Mouse (Mus musculus): ENCODE results near the gene Camk2g.
"Not testable (repeated sequence)": the region's sequence is repeated elsewhere in the genome, so short reads cannot be mapped to it uniquely, and the experiment has no call there.

Gene Camk2g

DNA sequence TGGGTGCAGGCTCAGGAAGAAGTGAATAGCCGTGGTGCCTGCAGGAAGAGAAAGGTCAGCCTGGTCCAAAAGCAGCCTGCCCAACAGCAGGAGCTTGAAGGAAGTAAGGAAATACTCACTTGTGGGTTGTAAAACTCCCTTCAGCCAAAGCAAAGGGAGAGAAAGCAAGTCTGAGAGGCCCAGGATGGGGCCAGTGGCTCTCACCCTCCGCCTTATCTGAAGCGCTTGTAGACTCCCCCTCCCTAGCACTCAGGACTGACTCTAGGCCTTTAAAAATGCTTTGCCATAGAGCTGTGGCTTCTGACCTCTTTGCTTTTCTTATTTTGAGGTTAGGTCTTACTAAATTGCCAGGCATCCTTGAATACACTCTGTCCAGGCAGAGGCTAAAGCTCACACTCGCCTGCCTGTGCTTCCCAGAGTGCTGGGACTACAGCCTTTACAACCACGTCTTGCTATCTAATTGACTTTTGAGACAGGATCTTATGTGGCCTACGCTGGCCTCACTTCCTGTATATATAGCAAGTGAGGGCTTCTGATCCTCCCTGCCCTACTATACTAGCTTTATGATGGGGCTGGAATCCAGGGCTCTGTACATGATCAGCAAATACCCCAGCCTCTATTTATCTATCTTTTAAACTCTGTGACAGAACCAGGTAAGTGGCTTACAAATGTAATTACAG, 68.1 kb downstream of the Camk2g start:
- Histone ChIP-seq H3K36me3 (ENCODE audit: control insufficient read depth, insufficient read depth, low read length, poor library complexity, severe bottlenecking) (peaks cover 13% of the 10 kb centered on the region), H3K27me3 (ENCODE audit: control insufficient read depth, insufficient read depth, low read length, poor library complexity, severe bottlenecking) (no peaks in the 10 kb centered on the region)
- DNase-seq (ENCODE audit: low read depth, low spot score): no peak

DNA sequence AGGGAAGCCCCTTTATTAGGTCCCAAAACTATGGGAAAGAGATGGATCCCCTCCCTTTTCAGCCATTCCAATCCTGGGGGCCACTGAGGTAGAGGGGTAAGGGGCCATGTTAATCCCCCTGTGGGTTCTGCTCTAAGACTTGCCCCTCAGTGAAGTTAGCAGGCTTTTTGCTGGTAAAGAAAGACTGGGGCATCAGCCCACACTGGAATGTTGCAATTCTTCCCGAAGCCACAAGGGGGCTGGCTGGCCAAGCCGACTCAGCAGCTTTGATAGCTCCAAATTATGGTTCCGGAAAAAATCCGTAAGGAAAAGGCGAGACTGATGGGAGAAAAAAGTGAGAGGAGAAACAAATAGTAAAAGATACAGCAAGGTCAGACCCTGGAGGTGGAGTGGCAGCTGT, 69.8 kb downstream of the Camk2g start:
- peak; percentile 59 for DNase-seq (ENCODE audit: low read depth, low spot score)
- Histone ChIP-seq H3K27me3 (ENCODE audit: control insufficient read depth, insufficient read depth, low read length, poor library complexity, severe bottlenecking) (no peaks in the 10 kb centered on the region), H3K36me3 (ENCODE audit: control insufficient read depth, insufficient read depth, low read length, poor library complexity, severe bottlenecking) (peaks cover 11% of the 10 kb centered on the region)

DNA sequence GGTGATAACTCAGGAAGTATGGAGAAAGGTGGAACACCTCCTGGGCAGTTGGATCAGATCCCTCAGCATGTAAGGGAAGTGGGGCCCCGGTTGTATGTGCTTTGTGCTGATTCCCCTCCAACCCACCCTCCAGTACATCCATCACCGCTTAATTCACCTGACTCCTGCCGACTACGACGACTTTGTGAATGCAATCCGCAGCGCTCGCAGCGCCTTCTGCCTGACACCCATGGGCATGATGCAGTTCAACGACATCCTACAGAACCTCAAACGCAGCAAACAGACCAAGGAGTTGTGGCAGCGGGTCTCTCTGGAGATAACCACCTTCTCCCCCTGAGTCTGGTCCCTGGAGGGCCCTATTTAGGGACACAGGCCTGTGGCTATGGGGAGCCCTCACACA, 70.9 kb downstream of the Camk2g start:
- Histone ChIP-seq H3K27me3 (ENCODE audit: control insufficient read depth, insufficient read depth, low read length, poor library complexity, severe bottlenecking) (no peaks in the 10 kb centered on the region), H3K36me3 (ENCODE audit: control insufficient read depth, insufficient read depth, low read length, poor library complexity, severe bottlenecking) (peaks cover 9% of the 10 kb centered on the region)
- DNase-seq (ENCODE audit: low read depth, low spot score): no peak

DNA sequence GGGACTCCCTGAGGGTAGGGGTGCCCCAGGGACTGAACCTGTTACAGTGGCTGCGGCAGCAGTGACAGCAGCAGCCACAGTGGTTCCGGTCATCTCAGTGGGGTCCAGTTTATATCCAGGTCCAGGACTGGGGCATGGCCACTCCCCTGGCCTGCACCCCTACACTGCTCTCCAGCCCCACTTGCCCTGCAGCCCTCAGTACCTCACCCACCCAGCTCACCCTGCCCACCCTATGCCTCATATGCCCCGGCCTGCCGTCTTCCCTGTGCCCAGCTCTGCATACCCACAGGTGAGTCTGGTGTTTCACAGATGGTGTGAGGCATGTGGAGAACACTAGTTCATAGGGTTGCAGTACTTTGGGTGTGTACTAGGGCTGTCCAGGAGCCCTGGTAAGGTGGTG, 72.5 kb downstream of the Camk2g start:
- peaks cover 9% of the 10 kb centered on the region for H3K36me3 ChIP-seq (ENCODE audit: control insufficient read depth, insufficient read depth, low read length, poor library complexity, severe bottlenecking)
- no peak for DNase-seq (ENCODE audit: low read depth, low spot score)
- no peaks in the 10 kb centered on the region for H3K27me3 ChIP-seq (ENCODE audit: control insufficient read depth, insufficient read depth, low read length, poor library complexity, severe bottlenecking)

DNA sequence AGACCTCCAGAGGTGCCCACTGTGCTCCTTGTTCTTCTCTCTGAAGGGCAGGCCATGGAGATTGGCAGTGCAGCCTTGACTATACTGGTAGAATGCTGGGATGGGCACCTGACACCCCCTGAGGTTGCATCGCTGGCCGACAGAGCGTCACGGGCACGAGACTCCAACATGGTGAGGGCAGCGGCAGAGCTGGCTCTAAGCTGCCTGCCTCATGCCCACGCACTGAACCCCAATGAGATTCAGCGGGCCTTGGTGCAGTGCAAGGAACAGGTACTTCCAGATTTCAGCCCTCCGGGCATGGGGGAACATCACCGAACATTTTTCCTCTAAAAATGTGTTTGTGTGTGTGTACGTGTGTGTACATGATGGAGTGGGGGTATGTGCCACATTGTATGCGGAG, 74.1 kb downstream of the Camk2g start:
- Histone ChIP-seq H3K36me3 (ENCODE audit: control insufficient read depth, insufficient read depth, low read length, poor library complexity, severe bottlenecking) (peaks cover 11% of the 10 kb centered on the region), H3K27me3 (ENCODE audit: control insufficient read depth, insufficient read depth, low read length, poor library complexity, severe bottlenecking) (no peaks in the 10 kb centered on the region)
- DNase-seq (ENCODE audit: low read depth, low spot score): no peak

GRCm38 (mm10) chr14:20718443-20718842, 75.4 kb downstream of the Camk2g start:
- no peaks in the 10 kb centered on the region for H3K27me3 ChIP-seq (ENCODE audit: control insufficient read depth, insufficient read depth, low read length, poor library complexity, severe bottlenecking)
- no peak for DNase-seq (ENCODE audit: low read depth, low spot score)
- H3K36me3 ChIP-seq (ENCODE audit: control insufficient read depth, insufficient read depth, low read length, poor library complexity, severe bottlenecking): peaks cover 10% of the 10 kb centered on the region

- DNase-seq (ENCODE audit: low read depth, low spot score): no peak
- H3K36me3 ChIP-seq (ENCODE audit: control insufficient read depth, insufficient read depth, low read length, poor library complexity, severe bottlenecking): peaks cover 17% of the 10 kb centered on the region
- H3K27me3 ChIP-seq (ENCODE audit: control insufficient read depth, insufficient read depth, low read length, poor library complexity, severe bottlenecking): no peaks in the 10 kb centered on the region
These were observed 80.1 kb downstream of the Camk2g start for GRCm38 (mm10) chr14:20713832-20714231.

DNA sequence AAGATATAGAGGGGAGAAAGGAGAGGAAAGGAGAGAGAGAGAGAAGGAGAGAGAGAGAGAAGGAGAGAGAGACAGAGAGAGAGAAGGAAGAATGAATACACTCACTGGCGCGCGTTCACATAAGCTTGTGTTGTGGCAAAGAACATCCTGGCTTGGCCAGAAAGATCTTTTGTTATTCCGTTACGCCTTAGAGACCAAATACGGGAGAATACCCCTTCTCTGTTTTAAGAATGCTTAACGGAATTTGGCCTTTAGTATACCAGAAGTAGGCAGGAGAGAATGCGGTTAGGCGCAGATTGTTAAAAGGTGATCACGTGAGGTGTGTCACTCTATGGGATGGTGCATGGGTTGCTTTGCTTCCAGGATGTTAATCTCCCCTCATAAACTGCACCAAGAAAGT, 85.6 kb downstream of the Camk2g start:
- H3K36me3 ChIP-seq (ENCODE audit: control insufficient read depth, insufficient read depth, low read length, poor library complexity, severe bottlenecking): peaks cover 10% of the 10 kb centered on the region
- peak; percentile 16 for DNase-seq (ENCODE audit: low read depth, low spot score)

GRCm38 (mm10) chr14:20707201-20708190, 86.4 kb downstream of the Camk2g start, which contains the start of gene Zswim8:
Zswim8 (plus strand) TSS chr14:20707552.
- Histone ChIP-seq H3K36me3 (ENCODE audit: control insufficient read depth, insufficient read depth, low read length, poor library complexity, severe bottlenecking) (peaks cover 10% of the 10 kb centered on the region), H3K27me3 (ENCODE audit: control insufficient read depth, insufficient read depth, low read length, poor library complexity, severe bottlenecking) (no peaks in the 10 kb centered on the region)
- peak; percentile 85 for DNase-seq (ENCODE audit: low read depth, low spot score)

More for the DNA sequence above, 85.6 kb downstream of the Camk2g start:
- no peaks in the 10 kb centered on the region for H3K27me3 ChIP-seq (ENCODE audit: control insufficient read depth, insufficient read depth, low read length, poor library complexity, severe bottlenecking)

- H3K36me3 ChIP-seq (ENCODE audit: control insufficient read depth, insufficient read depth, low read length, poor library complexity, severe bottlenecking); DNase-seq (ENCODE audit: low read depth, low spot score); H3K27me3 ChIP-seq (ENCODE audit: control insufficient read depth, insufficient read depth, low read length, poor library complexity, severe bottlenecking): not testable (repeated sequence)
These were observed 90.4 kb downstream of the Camk2g start for GRCm38 (mm10) chr14:20703461-20703860.

GRCm38 (mm10) chr14:20702741-20703381, 91.0 kb downstream of the Camk2g start, which contains the start of gene Chchd1:
Chchd1 (plus strand) TSS chr14:20703006.
- Histone ChIP-seq H3K27me3 (ENCODE audit: control insufficient read depth, insufficient read depth, low read length, poor library complexity, severe bottlenecking) (no peaks in the 10 kb centered on the region), H3K36me3 (ENCODE audit: control insufficient read depth, insufficient read depth, low read length, poor library complexity, severe bottlenecking) (peaks cover 10% of the 10 kb centered on the region; the same call in 1 of the 2 replicates)
- peak; percentile 82 for DNase-seq (ENCODE audit: low read depth, low spot score)

- no peaks in the 10 kb centered on the region for H3K27me3 ChIP-seq (ENCODE audit: control insufficient read depth, insufficient read depth, low read length, poor library complexity, severe bottlenecking)
- DNase-seq (ENCODE audit: low read depth, low spot score): no peak
These were observed 91.7 kb downstream of the Camk2g start for GRCm38 (mm10) chr14:20702096-20702740.

DNA sequence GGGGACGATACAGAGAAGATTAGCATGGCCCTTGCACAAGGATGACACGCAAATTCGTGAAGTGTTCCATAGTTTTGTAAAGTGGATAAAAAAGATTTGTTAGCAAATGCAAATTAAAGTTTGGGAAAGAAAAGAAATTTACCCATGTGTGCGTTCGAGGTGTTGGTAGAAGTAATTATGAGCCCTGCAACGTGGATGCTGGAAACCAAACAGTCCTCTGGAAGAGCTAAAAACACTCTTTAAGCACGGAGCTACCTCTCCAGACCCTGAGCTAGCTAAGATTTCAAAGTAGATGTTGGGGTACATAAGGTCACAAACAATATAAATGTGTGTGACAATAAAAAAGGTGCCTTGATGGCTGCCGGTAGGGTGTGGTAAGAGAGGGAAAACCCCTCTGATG, 92.3 kb downstream of the Camk2g start:
- no peak for DNase-seq (ENCODE audit: low read depth, low spot score)
- peaks cover 10% of the 10 kb centered on the region; the same call in 1 of the 2 replicates for H3K36me3 ChIP-seq (ENCODE audit: control insufficient read depth, insufficient read depth, low read length, poor library complexity, severe bottlenecking)

More at GRCm38 (mm10) chr14:20702096-20702740, 91.7 kb downstream of the Camk2g start:
- H3K36me3 ChIP-seq (ENCODE audit: control insufficient read depth, insufficient read depth, low read length, poor library complexity, severe bottlenecking): peaks cover 10% of the 10 kb centered on the region; the same call in 1 of the 2 replicates

GRCm38 (mm10) chr14:20700362-20700761, 93.5 kb downstream of the Camk2g start:
- peaks cover 10% of the 10 kb centered on the region; the same call in 1 of the 2 replicates for H3K36me3 ChIP-seq (ENCODE audit: control insufficient read depth, insufficient read depth, low read length, poor library complexity, severe bottlenecking)
- no peaks in the 10 kb centered on the region for H3K27me3 ChIP-seq (ENCODE audit: control insufficient read depth, insufficient read depth, low read length, poor library complexity, severe bottlenecking)
- DNase-seq (ENCODE audit: low read depth, low spot score): no peak

More for the DNA sequence above, 92.3 kb downstream of the Camk2g start:
- H3K27me3 ChIP-seq (ENCODE audit: control insufficient read depth, insufficient read depth, low read length, poor library complexity, severe bottlenecking): no peaks in the 10 kb centered on the region

Data from splenic B cell, adult 2 months (primary cell).